Mouse (Mus musculus) adipose tissue, adult 10 weeks (tissue): ENCODE results near the gene Lsm14b. TPM values are rescaled to one million over a fixed set of nuclear protein-coding genes. Genes with fewer than 3 reads are reported as not detected.

ENCODE experiments used
- polyA plus RNA-seq: library from polyadenylated mRNA; stranded (reverse); fragments of 350-450 nt; fragmentation: Illumina TruSeq; extraction: RNeasy Lipid Tissue Mini Kit (QIAGEN cat#74804); gene quantifications from one replicate; pipeline ENCODE4 v1.2.3, GENCODE M21; 2014; ENCODE audit warnings: low read depth, low replicate concordance

Lsm14b gene
- 49.7 TPM for polyA plus RNA-seq

DNA sequence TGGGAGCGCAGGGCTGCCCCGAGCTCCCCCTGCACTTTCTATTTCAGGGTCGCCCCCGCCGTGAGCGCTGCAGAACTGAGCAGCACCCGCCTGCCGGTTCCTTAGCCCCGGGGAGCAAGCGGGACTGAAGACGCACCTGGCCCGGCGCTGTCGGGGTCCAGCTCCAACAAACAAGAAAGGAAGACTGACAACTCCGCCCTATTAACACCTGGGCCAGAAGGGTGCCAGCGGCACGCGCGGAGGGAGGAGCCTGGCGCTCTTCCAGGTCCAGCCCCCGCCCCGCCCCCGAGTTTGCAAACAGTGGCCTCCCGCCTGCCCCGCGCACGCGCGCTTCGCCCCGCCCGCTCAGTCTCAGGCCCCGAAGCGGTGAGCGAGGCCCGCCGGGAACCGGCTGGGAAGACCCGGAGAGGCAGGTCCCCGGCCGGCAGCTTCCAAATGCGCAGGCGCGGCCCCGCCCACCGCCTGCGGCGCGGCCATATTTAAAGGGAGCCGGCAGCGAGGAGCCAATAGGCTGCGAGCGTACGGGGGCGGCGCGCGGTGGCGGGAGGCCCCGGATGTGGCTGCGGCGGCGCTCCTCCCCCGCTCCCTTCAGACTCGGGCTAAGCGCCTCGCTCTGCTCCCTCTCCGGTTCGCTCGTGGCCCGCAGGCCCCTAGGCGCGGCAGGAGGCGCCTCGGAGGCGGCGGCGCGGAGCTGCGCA lies at the start of gene Lsm14b:
TSS of gene Lsm14b (plus strand) at position 587 of the 698 bp plus-strand sequence.

DNA sequence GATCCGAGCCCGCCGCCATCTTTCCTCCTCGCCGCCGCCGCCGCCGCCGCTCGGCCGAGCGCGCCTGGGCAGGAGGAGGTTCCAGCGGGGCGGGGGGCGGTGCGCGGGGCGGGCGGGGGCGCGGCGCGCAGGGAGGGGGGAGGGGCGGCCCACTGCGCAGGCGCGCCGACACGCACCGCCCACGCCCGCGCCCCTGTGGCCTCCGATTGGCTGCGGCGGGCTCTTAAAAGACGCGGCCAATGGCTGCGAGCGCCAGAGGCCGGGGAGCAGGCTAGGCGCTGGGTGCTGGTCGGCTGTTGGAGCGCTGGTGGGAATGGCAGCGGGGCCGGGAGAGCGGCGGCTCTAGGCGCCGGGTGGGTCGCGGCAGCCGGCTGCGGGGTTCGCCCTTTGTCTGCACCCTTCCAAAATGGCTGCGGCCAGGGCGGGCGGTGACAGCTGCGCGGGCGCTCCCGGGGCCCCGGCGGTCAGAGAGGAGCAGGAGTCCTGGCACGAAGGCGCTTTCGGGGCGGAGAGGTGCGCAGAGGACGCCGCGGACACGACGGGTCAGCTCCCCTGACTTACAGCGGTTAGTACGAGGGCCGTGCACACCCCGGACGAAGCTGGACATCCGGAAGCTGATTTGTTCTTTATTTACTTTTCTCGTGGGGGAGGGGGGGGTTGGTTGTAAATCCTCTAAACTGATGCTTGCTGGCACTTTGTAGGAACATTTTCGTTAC lies 48.0 kb upstream of the Lsm14b start, which contains the start of gene Taf4:
TSS of gene Taf4 (minus strand) at position 19 of the 716 bp plus-strand sequence.

DNA sequence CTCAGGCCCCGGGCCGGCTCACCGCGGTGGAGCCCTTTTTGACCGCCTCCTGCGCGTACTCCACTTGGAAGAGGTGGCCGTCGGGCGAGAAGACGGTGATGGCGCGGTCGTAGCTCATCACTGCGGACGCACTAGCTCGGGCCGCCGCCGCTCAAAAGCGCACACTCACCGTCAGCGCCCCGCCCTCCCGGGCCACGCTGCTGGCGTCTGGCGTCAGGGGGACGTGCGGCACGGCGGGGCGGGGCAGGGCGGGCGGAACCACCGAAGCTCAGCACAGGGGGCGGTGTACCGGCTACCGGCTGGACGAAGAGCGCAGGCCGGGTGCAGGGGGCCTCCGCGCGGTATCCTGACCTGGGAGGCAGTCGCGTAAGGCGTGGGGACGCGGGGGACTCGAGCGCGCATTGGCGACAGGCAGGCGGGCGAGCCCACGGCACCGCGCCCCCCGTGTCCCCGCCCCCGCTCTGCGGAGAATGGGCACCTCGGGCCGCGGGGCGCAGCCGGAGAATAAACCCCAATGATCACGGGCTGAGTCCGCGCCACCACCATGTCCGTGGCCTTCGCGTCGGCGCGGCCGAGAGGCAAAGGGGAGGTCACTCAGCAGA lies 17.6 kb downstream of the Lsm14b start, which contains the start of the genes Psma7 and Ss18l1:
TSS of gene Psma7 (minus strand) at position 178 of the 602 bp plus-strand sequence.
TSS of gene Ss18l1 (plus strand) at position 254 of the 602 bp plus-strand sequence.

DNA sequence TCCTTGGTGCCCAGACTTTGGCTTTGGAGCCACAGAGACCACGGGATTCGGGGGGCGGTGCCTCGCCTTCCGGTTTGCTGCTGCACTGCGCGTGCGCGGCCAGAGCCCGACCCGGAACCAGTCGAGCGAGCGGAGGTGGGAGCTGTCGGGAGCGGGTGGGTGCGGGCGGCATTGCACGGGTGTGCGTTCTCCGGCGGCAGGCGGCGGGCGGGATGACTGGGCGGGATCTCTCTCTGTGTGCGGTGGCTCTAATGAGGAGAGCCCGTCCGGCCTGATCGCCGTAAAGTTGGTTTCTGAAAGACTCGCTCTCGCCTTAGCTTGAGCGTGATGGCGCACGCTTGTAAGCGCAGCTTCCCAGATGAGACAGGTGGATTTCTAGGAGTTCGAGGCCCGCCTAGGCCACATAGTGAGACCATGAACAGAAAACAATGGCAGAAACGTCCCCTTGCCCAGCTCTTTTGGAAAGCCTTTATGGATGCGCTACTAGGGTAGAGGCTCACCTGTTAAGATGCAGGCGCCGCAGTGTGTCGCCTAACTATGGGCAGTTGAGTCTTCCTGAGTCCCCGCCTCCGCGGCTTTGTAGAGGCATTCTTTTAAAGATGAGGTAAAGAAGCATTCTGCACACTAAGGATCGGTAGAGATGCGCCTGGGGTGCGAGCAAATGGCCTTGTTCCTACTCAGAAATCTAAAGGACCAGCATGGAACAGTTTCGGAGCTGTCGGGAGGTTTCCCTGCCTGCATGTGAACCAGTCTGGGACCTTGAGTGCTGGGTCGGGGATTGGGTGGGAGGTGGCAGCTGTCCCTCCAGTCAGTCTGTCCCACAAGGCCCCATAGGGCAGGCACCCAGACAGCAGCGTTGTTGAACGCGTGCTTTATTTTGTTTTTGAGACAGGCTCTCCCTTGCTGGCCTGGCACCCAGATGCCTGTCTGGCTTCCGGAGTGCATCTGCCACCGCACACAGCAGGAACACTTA lies 46.0 kb downstream of the Lsm14b start, which contains the start of gene Mtg2:
TSS of gene Mtg2 (plus strand) at position 108 of the 973 bp plus-strand sequence.

Other genes with a start within 250 kb of the Lsm14b start
- gene Taf4, start 48.3 kb upstream of the Lsm14b start, polyA plus RNA-seq, result 13.1 TPM
- 304 TPM for gene Psma7, start 17.4 kb downstream of the Lsm14b start, polyA plus RNA-seq
- gene Ss18l1, start 17.5 kb downstream of the Lsm14b start, polyA plus RNA-seq, result 39.0 TPM
- gene Mtg2, start 45.6 kb downstream of the Lsm14b start, polyA plus RNA-seq, result 18.5 TPM
- 1.1 TPM for gene Hrh3, start 79.5 kb downstream of the Lsm14b start, polyA plus RNA-seq
- gene Osbpl2, start 94.3 kb downstream of the Lsm14b start, polyA plus RNA-seq, result 72.2 TPM
- 99.2 TPM for gene Adrm1, start 146.5 kb downstream of the Lsm14b start, polyA plus RNA-seq
- 42.4 TPM for gene Lama5, start 200.9 kb downstream of the Lsm14b start, polyA plus RNA-seq
- gene Rps21, start 232.4 kb downstream of the Lsm14b start, polyA plus RNA-seq, result 1,482 TPM
- gene Cables2, start 248.5 kb downstream of the Lsm14b start, polyA plus RNA-seq, result 24.2 TPM